Mouse (Mus musculus): ENCODE data around the gene Lsamp. TPM values are rescaled to one million over a fixed set of nuclear protein-coding genes. Genes with fewer than 3 reads are reported as not detected.

Lsamp gene
- polyA plus RNA-seq, 1 experiment: not detected

- Histone ChIP-seq H3K4me1 (ENCODE audit: control insufficient read depth, insufficient read depth, low read length) (no peaks in the 10 kb centered on the region), H3K36me3 (ENCODE audit: control insufficient read depth, insufficient read depth, low read length, poor library complexity, severe bottlenecking) (no peaks in the 10 kb centered on the region), H3K4me3 (ENCODE audit: low read depth, low read length) (no peak overlapping the region), H3K9me3 (replicated peaks; ENCODE audit: control insufficient read depth, insufficient read depth, low read length, poor library complexity, severe bottlenecking) (no peaks in the 10 kb centered on the region), H3K27me3 (ENCODE audit: control insufficient read depth, insufficient read depth, low read length, poor library complexity, severe bottlenecking) (no peaks in the 10 kb centered on the region), H3K9ac (ENCODE audit: low read depth, poor library complexity, severe bottlenecking) (no peak overlapping the region), H3K27ac (ENCODE audit: insufficient read depth, low read length) (no peak overlapping the region)
- TF ChIP-seq POLR2A (IDR thresholded peaks at IDR 0.05; ENCODE audit: insufficient read depth, low read length): no peak
- TF ChIP-seq EP300 (IDR thresholded peaks at IDR 0.05; ENCODE audit: insufficient read depth, low read depth, low read length): no peak
- TF ChIP-seq CTCF (IDR thresholded peaks at IDR 0.05; ENCODE audit: low read depth, low read length): no peak
These were observed 479.4 kb downstream of the Lsamp start for GRCm38 (mm10) chr16:40463411-40464058.

GRCm38 (mm10) chr16:40466596-40466995 lies 482.4 kb downstream of the Lsamp start:
- no peak overlapping the region for H3K4me3 ChIP-seq (ENCODE audit: low read depth, low read length)
- TF ChIP-seq POLR2A (IDR thresholded peaks at IDR 0.05; ENCODE audit: insufficient read depth, low read length) (no peak), CTCF (IDR thresholded peaks at IDR 0.05; ENCODE audit: low read depth, low read length) (no peak), EP300 (IDR thresholded peaks at IDR 0.05; ENCODE audit: insufficient read depth, low read depth, low read length) (no peak)

GRCm38 (mm10) chr16:40470946-40471345 lies 486.8 kb downstream of the Lsamp start:
- Histone ChIP-seq H3K9ac (ENCODE audit: low read depth, poor library complexity, severe bottlenecking) (no peak overlapping the region), H3K9me3 (replicated peaks; ENCODE audit: control insufficient read depth, insufficient read depth, low read length, poor library complexity, severe bottlenecking) (no peaks in the 10 kb centered on the region), H3K4me1 (ENCODE audit: control insufficient read depth, insufficient read depth, low read length) (no peaks in the 10 kb centered on the region), H3K4me3 (ENCODE audit: low read depth, low read length) (no peak overlapping the region), H3K27ac (ENCODE audit: insufficient read depth, low read length) (no peak overlapping the region), H3K27me3 (ENCODE audit: control insufficient read depth, insufficient read depth, low read length, poor library complexity, severe bottlenecking) (no peaks in the 10 kb centered on the region), H3K36me3 (ENCODE audit: control insufficient read depth, insufficient read depth, low read length, poor library complexity, severe bottlenecking) (no peaks in the 10 kb centered on the region)
- TF ChIP-seq POLR2A (IDR thresholded peaks at IDR 0.05; ENCODE audit: insufficient read depth, low read length) (no peak), EP300 (IDR thresholded peaks at IDR 0.05; ENCODE audit: insufficient read depth, low read depth, low read length) (no peak), CTCF (IDR thresholded peaks at IDR 0.05; ENCODE audit: low read depth, low read length) (no peak)

More at GRCm38 (mm10) chr16:40466596-40466995, 482.4 kb downstream of the Lsamp start:
- Histone ChIP-seq H3K9ac (ENCODE audit: low read depth, poor library complexity, severe bottlenecking) (no peak overlapping the region), H3K27me3 (ENCODE audit: control insufficient read depth, insufficient read depth, low read length, poor library complexity, severe bottlenecking) (no peaks in the 10 kb centered on the region), H3K27ac (ENCODE audit: insufficient read depth, low read length) (no peak overlapping the region), H3K4me1 (ENCODE audit: control insufficient read depth, insufficient read depth, low read length) (no peaks in the 10 kb centered on the region), H3K9me3 (replicated peaks; ENCODE audit: control insufficient read depth, insufficient read depth, low read length, poor library complexity, severe bottlenecking) (no peaks in the 10 kb centered on the region), H3K36me3 (ENCODE audit: control insufficient read depth, insufficient read depth, low read length, poor library complexity, severe bottlenecking) (no peaks in the 10 kb centered on the region)

GRCm38 (mm10) chr16:40471967-40472366 lies 487.8 kb downstream of the Lsamp start:
- Histone ChIP-seq H3K4me1 (ENCODE audit: control insufficient read depth, insufficient read depth, low read length) (no peaks in the 10 kb centered on the region), H3K4me3 (ENCODE audit: low read depth, low read length) (no peak overlapping the region), H3K9me3 (replicated peaks; ENCODE audit: control insufficient read depth, insufficient read depth, low read length, poor library complexity, severe bottlenecking) (no peaks in the 10 kb centered on the region), H3K27me3 (ENCODE audit: control insufficient read depth, insufficient read depth, low read length, poor library complexity, severe bottlenecking) (no peaks in the 10 kb centered on the region), H3K27ac (ENCODE audit: insufficient read depth, low read length) (no peak overlapping the region), H3K9ac (ENCODE audit: low read depth, poor library complexity, severe bottlenecking) (no peak overlapping the region), H3K36me3 (ENCODE audit: control insufficient read depth, insufficient read depth, low read length, poor library complexity, severe bottlenecking) (no peaks in the 10 kb centered on the region)
- no peak for TF ChIP-seq CTCF (IDR thresholded peaks at IDR 0.05; ENCODE audit: low read depth, low read length)
- TF ChIP-seq EP300 (IDR thresholded peaks at IDR 0.05; ENCODE audit: insufficient read depth, low read depth, low read length): no peak
- no peak for TF ChIP-seq POLR2A (IDR thresholded peaks at IDR 0.05; ENCODE audit: insufficient read depth, low read length)

GRCm38 (mm10) chr16:40491606-40492005 lies 507.4 kb downstream of the Lsamp start:
- TF ChIP-seq POLR2A (IDR thresholded peaks at IDR 0.05; ENCODE audit: insufficient read depth, low read length): no peak
- TF ChIP-seq CTCF (IDR thresholded peaks at IDR 0.05; ENCODE audit: low read depth, low read length): no peak
- TF ChIP-seq EP300 (IDR thresholded peaks at IDR 0.05; ENCODE audit: insufficient read depth, low read depth, low read length): no peak
- H3K4me3 ChIP-seq (ENCODE audit: low read depth, low read length): no peak overlapping the region
- no peaks in the 10 kb centered on the region for H3K27me3 ChIP-seq (ENCODE audit: control insufficient read depth, insufficient read depth, low read length, poor library complexity, severe bottlenecking)
- no peaks in the 10 kb centered on the region for H3K36me3 ChIP-seq (ENCODE audit: control insufficient read depth, insufficient read depth, low read length, poor library complexity, severe bottlenecking)
- H3K27ac ChIP-seq (ENCODE audit: insufficient read depth, low read length): no peak overlapping the region
- no peaks in the 10 kb centered on the region for H3K4me1 ChIP-seq (ENCODE audit: control insufficient read depth, insufficient read depth, low read length)
- H3K9me3 ChIP-seq (replicated peaks; ENCODE audit: control insufficient read depth, insufficient read depth, low read length, poor library complexity, severe bottlenecking): no peaks in the 10 kb centered on the region
- no peak overlapping the region for H3K9ac ChIP-seq (ENCODE audit: low read depth, poor library complexity, severe bottlenecking)

GRCm38 (mm10) chr16:40504262-40504960 lies 520.2 kb downstream of the Lsamp start:
- Histone ChIP-seq H3K4me1 (ENCODE audit: control insufficient read depth, insufficient read depth, low read length) (no peaks in the 10 kb centered on the region), H3K27me3 (ENCODE audit: control insufficient read depth, insufficient read depth, low read length, poor library complexity, severe bottlenecking) (no peaks in the 10 kb centered on the region), H3K9me3 (replicated peaks; ENCODE audit: control insufficient read depth, insufficient read depth, low read length, poor library complexity, severe bottlenecking) (no peaks in the 10 kb centered on the region), H3K27ac (ENCODE audit: insufficient read depth, low read length) (no peak overlapping the region), H3K9ac (ENCODE audit: low read depth, poor library complexity, severe bottlenecking) (no peak overlapping the region), H3K36me3 (ENCODE audit: control insufficient read depth, insufficient read depth, low read length, poor library complexity, severe bottlenecking) (no peaks in the 10 kb centered on the region), H3K4me3 (ENCODE audit: low read depth, low read length) (no peak overlapping the region)
- TF ChIP-seq EP300 (IDR thresholded peaks at IDR 0.05; ENCODE audit: insufficient read depth, low read depth, low read length): no peak
- TF ChIP-seq CTCF (IDR thresholded peaks at IDR 0.05; ENCODE audit: low read depth, low read length): no peak
- no peak for TF ChIP-seq POLR2A (IDR thresholded peaks at IDR 0.05; ENCODE audit: insufficient read depth, low read length)
